Mouse (Mus musculus): ENCODE results near the gene Ahcyl1. TPM values are rescaled to one million over a fixed set of nuclear protein-coding genes. Genes with fewer than 3 reads are reported as not detected.
"Not testable (repeated sequence)": the region's sequence is repeated elsewhere in the genome, so short reads cannot be mapped to it uniquely, and the experiment has no call there.

Ahcyl1 gene
- polyA plus RNA-seq, 2 experiments = 28.6 to 30.1 TPM

GRCm38 (mm10) chr3:107652968-107653367 lies 43.4 kb downstream of the Ahcyl1 start:
- H3K9ac ChIP-seq (replicated peaks) = no peak overlapping the region
- H3K9me3 ChIP-seq (ENCODE audit: control insufficient read depth, low read length) = no peaks in the 10 kb centered on the region
- no peaks in the 10 kb centered on the region for H3K27me3 ChIP-seq (ENCODE audit: control insufficient read depth, insufficient read depth, low read length)
- 70% methylated on average over 3 of the region's 3 CpGs for WGBS (ENCODE audit: insufficient replicate concordance)
- no peak for TF ChIP-seq EP300 (IDR thresholded peaks at IDR 0.05; ENCODE audit: low read depth)
- no peak for TF ChIP-seq CTCF (IDR thresholded peaks at IDR 0.05; ENCODE audit: low read depth)
- no peaks in the 10 kb centered on the region for H3K4me1 ChIP-seq (replicated peaks; ENCODE audit: control insufficient read depth in 2 of 2, insufficient read depth in 2 of 2, low read length in 1 of 2)
- no peak for ATAC-seq (ENCODE audit: insufficient read depth)
- H3K36me3 ChIP-seq (replicated peaks; ENCODE audit: control insufficient read depth, insufficient read depth, low read depth) = no peaks in the 10 kb centered on the region
- H3K4me3 ChIP-seq (ENCODE audit: insufficient read depth in 1 of 2, low read depth in 2 of 2, low read length in 2 of 2) = no peak overlapping the region
- no peak for DNase-seq (ENCODE audit: low read depth in 3 of 3, low spot score in 3 of 3)
- no peak overlapping the region for H3K27ac ChIP-seq
- H3K4me2 ChIP-seq (ENCODE audit: low read depth) = no peak overlapping the region

- H3K4me1 ChIP-seq (replicated peaks; ENCODE audit: control insufficient read depth in 2 of 2, insufficient read depth in 2 of 2, low read length in 1 of 2) = not testable (repeated sequence)
These were observed 46.1 kb downstream of the Ahcyl1 start for GRCm38 (mm10) chr3:107650276-107650675.

GRCm38 (mm10) chr3:107646947-107647346 lies 49.4 kb downstream of the Ahcyl1 start:
- Histone ChIP-seq H3K36me3 (replicated peaks; ENCODE audit: control insufficient read depth, insufficient read depth, low read depth) (no peaks in the 10 kb centered on the region), H3K27me3 (ENCODE audit: control insufficient read depth, insufficient read depth, low read length) (no peaks in the 10 kb centered on the region), H3K4me2 (ENCODE audit: low read depth) (no peak overlapping the region), H3K4me1 (replicated peaks; ENCODE audit: control insufficient read depth in 2 of 2, insufficient read depth in 2 of 2, low read length in 1 of 2) (no peaks in the 10 kb centered on the region), H3K4me3 (ENCODE audit: insufficient read depth in 1 of 2, low read depth in 2 of 2, low read length in 2 of 2) (no peak overlapping the region), H3K9ac (replicated peaks) (no peak overlapping the region), H3K9me3 (ENCODE audit: control insufficient read depth, low read length) (no peaks in the 10 kb centered on the region), H3K27ac (no peak overlapping the region)
- 83% methylated on average over 3 of the region's 3 CpGs for WGBS (ENCODE audit: insufficient replicate concordance)
- ATAC-seq (ENCODE audit: insufficient read depth) (no peak), DNase-seq (ENCODE audit: low read depth in 3 of 3, low spot score in 3 of 3) (no peak)
- TF ChIP-seq EP300 (IDR thresholded peaks at IDR 0.05; ENCODE audit: low read depth) = no peak
- no peak for TF ChIP-seq CTCF (IDR thresholded peaks at IDR 0.05; ENCODE audit: low read depth)

More at GRCm38 (mm10) chr3:107650276-107650675, 46.1 kb downstream of the Ahcyl1 start:
- H3K4me3 ChIP-seq (ENCODE audit: insufficient read depth in 1 of 2, low read depth in 2 of 2, low read length in 2 of 2); H3K27ac ChIP-seq; H3K4me2 ChIP-seq (ENCODE audit: low read depth); ATAC-seq (ENCODE audit: insufficient read depth); H3K27me3 ChIP-seq (ENCODE audit: control insufficient read depth, insufficient read depth, low read length); H3K36me3 ChIP-seq (replicated peaks; ENCODE audit: control insufficient read depth, insufficient read depth, low read depth); H3K9ac ChIP-seq (replicated peaks); H3K9me3 ChIP-seq (ENCODE audit: control insufficient read depth, low read length); DNase-seq (ENCODE audit: low read depth in 3 of 3, low spot score in 3 of 3): not testable (repeated sequence)
- 49% methylated on average over 5 of the region's 5 CpGs for WGBS (ENCODE audit: insufficient replicate concordance)

- Histone ChIP-seq H3K4me2 (ENCODE audit: low read depth) (no peak overlapping the region), H3K4me1 (replicated peaks; ENCODE audit: control insufficient read depth in 2 of 2, insufficient read depth in 2 of 2, low read length in 1 of 2) (no peaks in the 10 kb centered on the region), H3K27me3 (ENCODE audit: control insufficient read depth, insufficient read depth, low read length) (no peaks in the 10 kb centered on the region), H3K9me3 (ENCODE audit: control insufficient read depth, low read length) (no peaks in the 10 kb centered on the region), H3K4me3 (ENCODE audit: insufficient read depth in 1 of 2, low read depth in 2 of 2, low read length in 2 of 2) (no peak overlapping the region), H3K36me3 (replicated peaks; ENCODE audit: control insufficient read depth, insufficient read depth, low read depth) (no peaks in the 10 kb centered on the region), H3K9ac (replicated peaks) (no peak overlapping the region), H3K27ac (no peak overlapping the region)
- TF ChIP-seq EP300 (IDR thresholded peaks at IDR 0.05; ENCODE audit: low read depth) (no peak), CTCF (IDR thresholded peaks at IDR 0.05; ENCODE audit: low read depth) (no peak)
- no peak for DNase-seq (ENCODE audit: low read depth in 3 of 3, low spot score in 3 of 3)
- WGBS (ENCODE audit: insufficient replicate concordance) = 37% methylated on average over 5 of the region's 5 CpGs
- no peak for ATAC-seq (ENCODE audit: insufficient read depth)
These were observed 58.7 kb downstream of the Ahcyl1 start for GRCm38 (mm10) chr3:107637606-107638172.

GRCm38 (mm10) chr3:107636236-107636635 lies 60.1 kb downstream of the Ahcyl1 start:
- peaks cover 0 to 4% of the 10 kb centered on the region in 2 experiments; a peak in 2 of 4 replicates for H3K4me1 ChIP-seq (replicated peaks; ENCODE audit: control insufficient read depth in 2 of 2, insufficient read depth in 2 of 2, low read length in 1 of 2)
- H3K9ac ChIP-seq (replicated peaks) = no peak overlapping the region
- ATAC-seq (ENCODE audit: insufficient read depth) (no peak), DNase-seq (ENCODE audit: low read depth in 3 of 3, low spot score in 3 of 3) (no peak)
- TF ChIP-seq EP300 (IDR thresholded peaks at IDR 0.05; ENCODE audit: low read depth) (no peak), CTCF (IDR thresholded peaks at IDR 0.05; ENCODE audit: low read depth) (no peak)
- H3K36me3 ChIP-seq (replicated peaks; ENCODE audit: control insufficient read depth, insufficient read depth, low read depth) = no peaks in the 10 kb centered on the region
- WGBS (ENCODE audit: insufficient replicate concordance) = 51% methylated on average over 3 of the region's 3 CpGs
- no peaks in the 10 kb centered on the region for H3K9me3 ChIP-seq (ENCODE audit: control insufficient read depth, low read length)
- H3K4me3 ChIP-seq (ENCODE audit: insufficient read depth in 1 of 2, low read depth in 2 of 2, low read length in 2 of 2) = no peak overlapping the region
- H3K27me3 ChIP-seq (ENCODE audit: control insufficient read depth, insufficient read depth, low read length) = no peaks in the 10 kb centered on the region
- no peak overlapping the region for H3K27ac ChIP-seq
- no peak overlapping the region for H3K4me2 ChIP-seq (ENCODE audit: low read depth)
